Mouse (Mus musculus): ENCODE measurements around the gene Cdk5rap1. TPM values are rescaled to one million over a fixed set of nuclear protein-coding genes. Genes with fewer than 3 reads are reported as not detected.

The Cdk5rap1 gene
- total and polyA plus RNA-seq, 3 experiments, result 25.8 to 43.5 (median 32.0) TPM

DNA sequence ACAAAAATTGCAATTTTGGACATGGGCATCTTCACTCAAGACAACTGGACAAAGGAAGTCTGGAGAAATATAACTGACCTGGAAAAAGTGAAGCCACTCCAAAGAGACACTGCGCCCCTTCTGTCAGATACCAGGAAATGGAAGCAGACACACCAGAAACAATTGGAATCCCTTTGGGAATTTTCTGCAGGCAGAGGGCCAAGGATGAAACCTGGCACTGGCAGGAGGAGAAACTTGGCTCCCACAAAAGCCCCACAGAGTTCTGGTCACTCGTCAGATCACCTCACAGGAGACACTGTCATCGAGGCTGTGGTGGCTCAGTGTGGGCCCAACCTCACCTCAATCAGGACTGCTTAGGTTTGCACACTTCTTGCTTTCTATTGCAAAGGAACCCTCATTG is 21.8 kb upstream of the Cdk5rap1 start:
- peaks cover 0 to 6% of the 10 kb centered on the region in 2 experiments; a peak in 1 of 4 replicates for H3K4me1 ChIP-seq (ENCODE audit: control insufficient read depth in 1 of 2, insufficient read depth in 2 of 2)
- H3K27ac ChIP-seq (ENCODE audit: insufficient read depth, low read depth), result no peak overlapping the region
- dilution Hi-C loops (cut with MboI; ENCODE audit: extremely low pct_ligation_motif_present, extremely low pct_unique_long_range_greater_than_20kb, low sequenced_read_pairs) (no loop called here), in situ Hi-C loops (cut with MboI; ENCODE audit: low pct_ligation_motif_present, low pct_unique_long_range_greater_than_20kb, low sequenced_read_pairs) (no loop called here)
- no peak overlapping the region for H3K4me2 ChIP-seq (ENCODE audit: insufficient read depth, low read depth, poor library complexity, severe bottlenecking)
- H3K36me3 ChIP-seq (replicated peaks in 1 of 2; ENCODE audit: control insufficient read depth in 1 of 2, insufficient read depth in 1 of 2, low read length in 1 of 2), result no peaks in the 10 kb centered on the region
- H3K27me3 ChIP-seq (replicated peaks), result no peaks in the 10 kb centered on the region
- DNase-seq (ENCODE audit: extremely low read depth), result no peak
- no peak overlapping the region for H3K4me3 ChIP-seq (replicated peaks in 1 of 3; ENCODE audit: low read depth in 2 of 3, low read length in 2 of 3, poor library complexity in 1 of 3)
- H3K9ac ChIP-seq (ENCODE audit: insufficient read depth, low read depth), result no peak overlapping the region
- no peaks in the 10 kb centered on the region for H3K9me3 ChIP-seq (replicated peaks; ENCODE audit: low read length)
- H3K79me2 ChIP-seq (replicated peaks; ENCODE audit: control insufficient read depth, extremely low read depth, insufficient read depth, poor library complexity, severe bottlenecking), result no peaks in the 10 kb centered on the region
- no peak for TF ChIP-seq CTCF (conservative IDR thresholded peaks at IDR 0.05 in 1 of 2, IDR thresholded peaks at IDR 0.05 in 1 of 2; ENCODE audit: low read depth in 2 of 2, low read length in 2 of 2)
- TF ChIP-seq CHD1 (IDR thresholded peaks at IDR 0.05; ENCODE audit: low read depth, low read length), result no peak
- no peak for TF ChIP-seq PAX5 (IDR thresholded peaks at IDR 0.05; ENCODE audit: low read length)
- TF ChIP-seq TCF12 (IDR thresholded peaks at IDR 0.05; ENCODE audit: low read depth, low read length), result no peak
- TF ChIP-seq MAZ (IDR thresholded peaks at IDR 0.05; ENCODE audit: low read depth, low read length), result no peak
- TF ChIP-seq ZC3H11A (IDR thresholded peaks at IDR 0.05; ENCODE audit: low read depth, low read length), result no peak
- TF ChIP-seq RCOR1 (conservative IDR thresholded peaks at IDR 0.05; ENCODE audit: low read depth, low read length), result no peak
- no peak for TF ChIP-seq JUN (IDR thresholded peaks at IDR 0.05; ENCODE audit: insufficient read depth, low read depth, low read length)
- TF ChIP-seq ZKSCAN1 (IDR thresholded peaks at IDR 0.05; ENCODE audit: borderline replicate concordance, low read depth, low read length), result no peak
- TF ChIP-seq IRF4 (IDR thresholded peaks at IDR 0.05; ENCODE audit: low read depth, low read length), result no peak
- TF ChIP-seq POLR2AphosphoS2 (IDR thresholded peaks at IDR 0.05; ENCODE audit: low read depth, low read length), result no peak
- TF ChIP-seq KAT2A (IDR thresholded peaks at IDR 0.05; ENCODE audit: insufficient replicate concordance, low read length), result no peak
- no peak for TF ChIP-seq MEF2A (IDR thresholded peaks at IDR 0.05; ENCODE audit: borderline replicate concordance, low read depth, low read length)
- no peak for TF ChIP-seq UBTF (IDR thresholded peaks at IDR 0.05; ENCODE audit: low read depth, low read length)
- TF ChIP-seq MXI1 (IDR thresholded peaks at IDR 0.05; ENCODE audit: low read depth, low read length), result no peak
- no peak for TF ChIP-seq SMC3 (IDR thresholded peaks at IDR 0.05; ENCODE audit: low read depth, low read length)
- TF ChIP-seq RAD21 (IDR thresholded peaks at IDR 0.05; ENCODE audit: low read depth, low read length), result no peak
- TF ChIP-seq EP300 (IDR thresholded peaks at IDR 0.05; ENCODE audit: low read length), result no peak

DNA sequence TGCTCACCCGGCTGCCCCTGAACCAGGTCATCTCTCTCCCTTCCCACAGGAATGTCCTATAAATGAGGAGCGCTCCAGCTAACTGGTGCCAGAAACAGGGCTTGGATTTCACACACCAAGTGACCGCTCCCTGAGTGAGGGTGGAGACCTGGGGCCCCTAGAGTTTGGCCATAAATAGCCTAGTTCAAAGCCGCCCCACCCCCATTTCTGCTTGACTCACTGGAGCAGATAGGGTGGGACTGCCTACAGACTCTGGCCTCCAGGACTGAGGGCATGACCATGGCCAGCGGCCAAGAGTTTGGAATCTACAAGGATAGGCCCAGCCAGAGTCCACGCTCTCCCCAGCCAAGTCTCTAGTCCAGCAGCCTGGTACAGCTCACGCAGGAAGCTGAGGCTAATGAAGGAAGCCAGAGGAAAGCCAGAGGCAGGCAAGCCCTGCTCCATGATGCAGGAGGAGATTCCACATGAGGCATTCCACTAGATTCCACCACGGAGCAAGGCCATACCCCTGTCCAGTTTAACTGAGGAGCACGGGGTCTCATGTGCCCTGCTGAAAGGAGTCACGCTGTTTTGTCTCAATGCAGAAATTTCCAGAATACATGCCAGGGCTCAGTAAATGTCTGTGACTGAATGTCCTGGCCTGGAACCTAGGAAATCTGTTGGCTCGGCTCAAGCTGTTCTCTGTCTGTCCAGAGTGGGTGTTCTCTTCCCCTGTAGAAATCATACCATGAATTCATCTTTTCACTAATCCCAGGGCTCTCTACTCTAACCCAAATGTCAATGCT is 17.6 kb upstream of the Cdk5rap1 start:
- TF ChIP-seq PAX5 (IDR thresholded peaks at IDR 0.05; ENCODE audit: low read length) (no peak), MAX (IDR thresholded peaks at IDR 0.05; ENCODE audit: low read length) (no peak)
- no peak overlapping the region for H3K9ac ChIP-seq (ENCODE audit: insufficient read depth, low read depth)
- dilution Hi-C loops (cut with MboI; ENCODE audit: extremely low pct_ligation_motif_present, extremely low pct_unique_long_range_greater_than_20kb, low sequenced_read_pairs), result no loop called here
- H3K27ac ChIP-seq (ENCODE audit: insufficient read depth, low read depth), result no peak overlapping the region
- H3K27me3 ChIP-seq (replicated peaks), result no peaks in the 10 kb centered on the region
- no peaks in the 10 kb centered on the region for H3K9me3 ChIP-seq (replicated peaks; ENCODE audit: low read length)
- no peaks in the 10 kb centered on the region for H3K79me2 ChIP-seq (replicated peaks; ENCODE audit: control insufficient read depth, extremely low read depth, insufficient read depth, poor library complexity, severe bottlenecking)
- no peak overlapping the region for H3K4me3 ChIP-seq (replicated peaks in 1 of 3; ENCODE audit: low read depth in 2 of 3, low read length in 2 of 3, poor library complexity in 1 of 3)
- in situ Hi-C loops (cut with MboI; ENCODE audit: low pct_ligation_motif_present, low pct_unique_long_range_greater_than_20kb, low sequenced_read_pairs), result no loop called here
- no peaks in the 10 kb centered on the region for H3K36me3 ChIP-seq (replicated peaks in 1 of 2; ENCODE audit: control insufficient read depth in 1 of 2, insufficient read depth in 1 of 2, low read length in 1 of 2)
- peaks cover 0 to 15% of the 10 kb centered on the region in 2 experiments; a peak in 1 of 4 replicates for H3K4me1 ChIP-seq (ENCODE audit: control insufficient read depth in 1 of 2, insufficient read depth in 2 of 2)
- H3K4me2 ChIP-seq (ENCODE audit: insufficient read depth, low read depth, poor library complexity, severe bottlenecking), result no peak overlapping the region
- DNase-seq (ENCODE audit: extremely low read depth), result no peak
